Mouse (Mus musculus): ENCODE measurements around the gene Gm10142. TPM values are rescaled to one million over a fixed set of nuclear protein-coding genes. Genes with fewer than 3 reads are reported as not detected.
"Not testable (repeated sequence)": the region's sequence is repeated elsewhere in the genome, so short reads cannot be mapped to it uniquely, and the experiment has no call there.

Gene Gm10142
- polyA plus RNA-seq, 1 experiment: not detected

- Histone ChIP-seq H3K4me3 (ENCODE audit: control insufficient read depth, low read depth, low read length) (no peak overlapping the region), H3K4me1 (ENCODE audit: control insufficient read depth, insufficient read depth, low read length) (no peaks in the 10 kb centered on the region), H3K36me3 (ENCODE audit: control insufficient read depth, insufficient read depth, low read length) (no peaks in the 10 kb centered on the region), H3K27me3 (ENCODE audit: control insufficient read depth, insufficient read depth, low read length) (no peaks in the 10 kb centered on the region), H3K27ac (ENCODE audit: control insufficient read depth, insufficient read depth, low read depth, low read length) (no peak overlapping the region)
- TF ChIP-seq CTCF (IDR thresholded peaks at IDR 0.05; ENCODE audit: control insufficient read depth, insufficient read depth, insufficient replicate concordance, low read depth, low read length): no peak
These were observed 1.9 kb upstream of the Gm10142 start for GRCm38 (mm10) chr10:77713734-77714133.

GRCm38 (mm10) chr10:77720299-77720698 lies 4.7 kb downstream of the Gm10142 start, which contains the start of gene Krtap12-1:
Gene Krtap12-1, plus strand, starts transcription at chr10:77720599.
- H3K4me1 ChIP-seq (ENCODE audit: control insufficient read depth, insufficient read depth, low read length); H3K4me3 ChIP-seq (ENCODE audit: control insufficient read depth, low read depth, low read length); H3K36me3 ChIP-seq (ENCODE audit: control insufficient read depth, insufficient read depth, low read length); H3K27me3 ChIP-seq (ENCODE audit: control insufficient read depth, insufficient read depth, low read length); H3K27ac ChIP-seq (ENCODE audit: control insufficient read depth, insufficient read depth, low read depth, low read length): not testable (repeated sequence)

- Histone ChIP-seq H3K4me1 (ENCODE audit: control insufficient read depth, insufficient read depth, low read length) (no peaks in the 10 kb centered on the region), H3K4me3 (ENCODE audit: control insufficient read depth, low read depth, low read length) (no peak overlapping the region), H3K27me3 (ENCODE audit: control insufficient read depth, insufficient read depth, low read length) (no peaks in the 10 kb centered on the region), H3K27ac (ENCODE audit: control insufficient read depth, insufficient read depth, low read depth, low read length) (no peak overlapping the region), H3K36me3 (ENCODE audit: control insufficient read depth, insufficient read depth, low read length) (no peaks in the 10 kb centered on the region)
- peak; percentile 51; the same call in 1 of the 2 replicates for TF ChIP-seq CTCF (IDR thresholded peaks at IDR 0.05; ENCODE audit: control insufficient read depth, insufficient read depth, insufficient replicate concordance, low read depth, low read length)
- no peak for TF ChIP-seq POLR2A (IDR thresholded peaks at IDR 0.05; ENCODE audit: control insufficient read depth, low read depth, low read length)
These were observed 9.2 kb downstream of the Gm10142 start for GRCm38 (mm10) chr10:77724855-77725254.

- Histone ChIP-seq H3K4me3 (ENCODE audit: control insufficient read depth, low read depth, low read length) (no peak within 1 kb of the TSS), H3K27ac (ENCODE audit: control insufficient read depth, insufficient read depth, low read depth, low read length) (no peak within 1 kb of the TSS), H3K4me1 (ENCODE audit: control insufficient read depth, insufficient read depth, low read length) (no peaks in the 10 kb centered on the region), H3K36me3 (ENCODE audit: control insufficient read depth, insufficient read depth, low read length) (no peaks in the 10 kb centered on the region), H3K27me3 (ENCODE audit: control insufficient read depth, insufficient read depth, low read length) (no peaks in the 10 kb centered on the region)
- TF ChIP-seq CTCF (IDR thresholded peaks at IDR 0.05; ENCODE audit: control insufficient read depth, insufficient read depth, insufficient replicate concordance, low read depth, low read length) (no peak), POLR2A (IDR thresholded peaks at IDR 0.05; ENCODE audit: control insufficient read depth, low read depth, low read length) (no peak)
These were observed 10.6 kb downstream of the Gm10142 start, which contains the start of gene Gm10100 for GRCm38 (mm10) chr10:77726186-77726585. Gene Gm10100, plus strand, starts transcription at chr10:77726486.

- TF ChIP-seq CTCF (IDR thresholded peaks at IDR 0.05; ENCODE audit: control insufficient read depth, insufficient read depth, insufficient replicate concordance, low read depth, low read length) (no peak), POLR2A (IDR thresholded peaks at IDR 0.05; ENCODE audit: control insufficient read depth, low read depth, low read length) (no peak)
- no peaks in the 10 kb centered on the region for H3K36me3 ChIP-seq (ENCODE audit: control insufficient read depth, insufficient read depth, low read length)
- no peaks in the 10 kb centered on the region for H3K4me1 ChIP-seq (ENCODE audit: control insufficient read depth, insufficient read depth, low read length)
- H3K4me3 ChIP-seq (ENCODE audit: control insufficient read depth, low read depth, low read length): no peak overlapping the region
- no peak overlapping the region for H3K27ac ChIP-seq (ENCODE audit: control insufficient read depth, insufficient read depth, low read depth, low read length)
- H3K27me3 ChIP-seq (ENCODE audit: control insufficient read depth, insufficient read depth, low read length): no peaks in the 10 kb centered on the region
These were observed 12.7 kb downstream of the Gm10142 start for GRCm38 (mm10) chr10:77728280-77728679.

- Histone ChIP-seq H3K36me3 (ENCODE audit: control insufficient read depth, insufficient read depth, low read length) (no peaks in the 10 kb centered on the region), H3K4me1 (ENCODE audit: control insufficient read depth, insufficient read depth, low read length) (no peaks in the 10 kb centered on the region), H3K4me3 (ENCODE audit: control insufficient read depth, low read depth, low read length) (no peak overlapping the region), H3K27ac (ENCODE audit: control insufficient read depth, insufficient read depth, low read depth, low read length) (no peak overlapping the region), H3K27me3 (ENCODE audit: control insufficient read depth, insufficient read depth, low read length) (no peaks in the 10 kb centered on the region)
- TF ChIP-seq POLR2A (IDR thresholded peaks at IDR 0.05; ENCODE audit: control insufficient read depth, low read depth, low read length) (no peak), CTCF (IDR thresholded peaks at IDR 0.05; ENCODE audit: control insufficient read depth, insufficient read depth, insufficient replicate concordance, low read depth, low read length) (peak; percentile 88)
These were observed 13.6 kb downstream of the Gm10142 start for GRCm38 (mm10) chr10:77729241-77729640.

- TF ChIP-seq CTCF (IDR thresholded peaks at IDR 0.05; ENCODE audit: control insufficient read depth, insufficient read depth, insufficient replicate concordance, low read depth, low read length): no peak
- TF ChIP-seq POLR2A (IDR thresholded peaks at IDR 0.05; ENCODE audit: control insufficient read depth, low read depth, low read length): no peak
- no peaks in the 10 kb centered on the region for H3K4me1 ChIP-seq (ENCODE audit: control insufficient read depth, insufficient read depth, low read length)
- no peaks in the 10 kb centered on the region for H3K27me3 ChIP-seq (ENCODE audit: control insufficient read depth, insufficient read depth, low read length)
- no peak overlapping the region for H3K4me3 ChIP-seq (ENCODE audit: control insufficient read depth, low read depth, low read length)
- no peak overlapping the region for H3K27ac ChIP-seq (ENCODE audit: control insufficient read depth, insufficient read depth, low read depth, low read length)
- no peaks in the 10 kb centered on the region for H3K36me3 ChIP-seq (ENCODE audit: control insufficient read depth, insufficient read depth, low read length)
These were observed 20.3 kb downstream of the Gm10142 start for GRCm38 (mm10) chr10:77735928-77736327.

- Histone ChIP-seq H3K4me1 (ENCODE audit: control insufficient read depth, insufficient read depth, low read length) (no peaks in the 10 kb centered on the region), H3K27me3 (ENCODE audit: control insufficient read depth, insufficient read depth, low read length) (no peaks in the 10 kb centered on the region), H3K4me3 (ENCODE audit: control insufficient read depth, low read depth, low read length) (no peak overlapping the region), H3K36me3 (ENCODE audit: control insufficient read depth, insufficient read depth, low read length) (no peaks in the 10 kb centered on the region), H3K27ac (ENCODE audit: control insufficient read depth, insufficient read depth, low read depth, low read length) (no peak overlapping the region)
- no peak for TF ChIP-seq CTCF (IDR thresholded peaks at IDR 0.05; ENCODE audit: control insufficient read depth, insufficient read depth, insufficient replicate concordance, low read depth, low read length)
- no peak for TF ChIP-seq POLR2A (IDR thresholded peaks at IDR 0.05; ENCODE audit: control insufficient read depth, low read depth, low read length)
These were observed 23.3 kb downstream of the Gm10142 start for GRCm38 (mm10) chr10:77738929-77739328.

- not testable (repeated sequence) for H3K27me3 ChIP-seq (ENCODE audit: control insufficient read depth, insufficient read depth, low read length); H3K4me3 ChIP-seq (ENCODE audit: control insufficient read depth, low read depth, low read length); H3K36me3 ChIP-seq (ENCODE audit: control insufficient read depth, insufficient read depth, low read length); H3K4me1 ChIP-seq (ENCODE audit: control insufficient read depth, insufficient read depth, low read length); H3K27ac ChIP-seq (ENCODE audit: control insufficient read depth, insufficient read depth, low read depth, low read length)
These were observed 26.5 kb downstream of the Gm10142 start, which contains the start of gene Gm18596 for GRCm38 (mm10) chr10:77741924-77742688. Gene Gm18596, minus strand, starts transcription at chr10:77742638.

- not testable (repeated sequence) for H3K4me3 ChIP-seq (ENCODE audit: control insufficient read depth, low read depth, low read length); H3K4me1 ChIP-seq (ENCODE audit: control insufficient read depth, insufficient read depth, low read length); H3K27me3 ChIP-seq (ENCODE audit: control insufficient read depth, insufficient read depth, low read length); H3K36me3 ChIP-seq (ENCODE audit: control insufficient read depth, insufficient read depth, low read length); H3K27ac ChIP-seq (ENCODE audit: control insufficient read depth, insufficient read depth, low read depth, low read length)
These were observed 35.1 kb downstream of the Gm10142 start for GRCm38 (mm10) chr10:77750686-77751085.
